Mouse (Mus musculus) CH12.LX (cell line): ENCODE measurements around the gene Exog. TPM values are rescaled to one million over a fixed set of nuclear protein-coding genes. Genes with fewer than 3 reads are reported as not detected.

Source experiments
- DNase-seq: peaks from one replicate; pipeline ENCODE4 v3.0.0-alpha.2; 2013; ENCODE audit errors: extremely low read depth
- H3K27ac ChIP-seq: 2 replicates; pipeline ENCODE4 v1.5.1; 2012; ENCODE audit warnings: low read depth, mild to moderate bottlenecking, control low read depth, moderate library complexity; ENCODE audit not compliant: insufficient read depth
- H3K27me3 ChIP-seq: replicated peaks from 2 replicates; pipeline ENCODE3; 2012; ENCODE audit warnings: inconsistent platforms
- H3K36me3 ChIP-seq, 2 experiments: replicated peaks in 1 of 2; 2 replicates each; pipeline versions ENCODE3 to v1.6.1; 2012; ENCODE audit warnings: inconsistent platforms in 1 of 2, low read length in 1 of 2, mild to moderate bottlenecking in 1 of 2, mixed read lengths in 1 of 2, moderate library complexity in 1 of 2; ENCODE audit not compliant: control insufficient read depth in 1 of 2, insufficient read depth in 1 of 2
- H3K4me1 ChIP-seq, 2 experiments: 2 replicates each; pipeline ENCODE4 v1.6.1; 2012; ENCODE audit warnings: inconsistent platforms in 1 of 2, moderate library complexity in 1 of 2; ENCODE audit not compliant: insufficient read depth in 2 of 2, control insufficient read depth in 1 of 2
- H3K4me2 ChIP-seq: 2 replicates; pipeline ENCODE4 v1.6.1; 2012; ENCODE audit warnings: low read depth, mild to moderate bottlenecking, control low read depth; ENCODE audit not compliant: poor library complexity, insufficient read depth, severe bottlenecking
- H3K4me3 ChIP-seq, 3 experiments: fragments of 150-350 bp in 1 of 3; sonication (generic) in 1 of 3; replicated peaks in 1 of 3; 2 replicates each; pipeline versions ENCODE3 to v1.5.1; 2011 to 2012; ENCODE audit warnings: low read depth in 2 of 3, low read length in 2 of 3, mild to moderate bottlenecking in 2 of 3, moderate library complexity in 2 of 3, control low read depth in 1 of 3, improper control_type of control experiment in 1 of 3, inconsistent platforms in 1 of 3, mixed read lengths in 1 of 3; ENCODE audit not compliant: poor library complexity in 1 of 3
- H3K79me2 ChIP-seq: replicated peaks from 2 replicates; pipeline ENCODE4 v1.6.1; 2012; ENCODE audit warnings: mild to moderate bottlenecking, moderate library complexity; ENCODE audit not compliant: control insufficient read depth, poor library complexity, insufficient read depth, severe bottlenecking; ENCODE audit errors: extremely low read depth
- H3K9ac ChIP-seq: 2 replicates; pipeline ENCODE4 v1.6.1; 2012; ENCODE audit warnings: low read depth, mild to moderate bottlenecking, control low read depth, moderate library complexity; ENCODE audit not compliant: insufficient read depth
- H3K9me3 ChIP-seq: replicated peaks from 2 replicates; pipeline ENCODE3; 2012; ENCODE audit warnings: low read length, inconsistent platforms, mixed read lengths
- BHLHE40 ChIP-seq: IDR thresholded peaks from 2 replicates; pipeline ENCODE4 v1.6.1; 2011; ENCODE audit warnings: mild to moderate bottlenecking, low read depth, low read length, improper control_type of control experiment
- E2F4 ChIP-seq: IDR thresholded peaks from 2 replicates; pipeline ENCODE4 v1.6.1; 2011; ENCODE audit warnings: low read depth, low read length, improper control_type of control experiment; ENCODE audit not compliant: insufficient replicate concordance
- EP300 ChIP-seq: IDR thresholded peaks from 2 replicates; pipeline ENCODE4 v1.6.1; 2011; ENCODE audit warnings: low read length, improper control_type of control experiment
- JUN ChIP-seq: IDR thresholded peaks from 2 replicates; pipeline ENCODE4 v1.6.1; 2011; ENCODE audit warnings: low read depth, mild to moderate bottlenecking, low read length, improper control_type of control experiment, moderate library complexity; ENCODE audit not compliant: insufficient read depth
- KAT2A ChIP-seq: IDR thresholded peaks from 2 replicates; pipeline ENCODE4 v1.6.1; 2012; ENCODE audit warnings: low read length, improper control_type of control experiment, inconsistent platforms; ENCODE audit not compliant: insufficient replicate concordance
- MAFK ChIP-seq: IDR thresholded peaks from 2 replicates; pipeline ENCODE4 v1.6.1; 2011; ENCODE audit warnings: low read length, improper control_type of control experiment; ENCODE audit not compliant: insufficient replicate concordance
- MAZ ChIP-seq: IDR thresholded peaks from 2 replicates; pipeline ENCODE4 v1.6.1; 2012; ENCODE audit warnings: low read depth, mild to moderate bottlenecking, inconsistent platforms, low read length, improper control_type of control experiment, moderate library complexity
- MXI1 ChIP-seq: IDR thresholded peaks from 2 replicates; pipeline ENCODE4 v1.6.1; 2011; ENCODE audit warnings: mild to moderate bottlenecking, low read depth, low read length, improper control_type of control experiment
- NELFE ChIP-seq: IDR thresholded peaks from 2 replicates; pipeline ENCODE4 v1.6.1; 2011; ENCODE audit warnings: low read depth, low read length, improper control_type of control experiment
- NRF1 ChIP-seq: IDR thresholded peaks from 2 replicates; pipeline ENCODE4 v1.6.1; 2014; ENCODE audit warnings: low read depth, mild to moderate bottlenecking, inconsistent platforms, low read length, improper control_type of control experiment, moderate library complexity
- POLR2AphosphoS2 ChIP-seq: IDR thresholded peaks from 2 replicates; pipeline ENCODE4 v1.6.1; 2011; ENCODE audit warnings: low read depth, low read length, improper control_type of control experiment
- SMC3 ChIP-seq: IDR thresholded peaks from 2 replicates; pipeline ENCODE4 v1.6.1; 2011; ENCODE audit warnings: low read depth, low read length, improper control_type of control experiment
- TBP ChIP-seq: conservative IDR thresholded peaks from 2 replicates; pipeline ENCODE4 v1.6.1; 2011; ENCODE audit warnings: low read depth, low read length, improper control_type of control experiment
- USF1 ChIP-seq: IDR thresholded peaks from 2 replicates; pipeline ENCODE4 v1.6.1; 2014; ENCODE audit warnings: low read depth, mild to moderate bottlenecking, inconsistent platforms, low read length, improper control_type of control experiment
- ZC3H11A ChIP-seq: IDR thresholded peaks from 2 replicates; pipeline ENCODE4 v1.6.1; 2012; ENCODE audit warnings: low read depth, mild to moderate bottlenecking, inconsistent platforms, low read length, improper control_type of control experiment
- ZNF384 ChIP-seq: IDR thresholded peaks from 2 replicates; pipeline ENCODE4 v1.6.1; 2012; ENCODE audit warnings: low read depth, low read length, improper control_type of control experiment, inconsistent platforms
- dilution Hi-C: fragments of 300-500 bp; cut with MboI; formaldehyde crosslinking; loops from 2 replicates; pipeline ENCODE4 v1.14.3; 2020; ENCODE audit warnings: low sequenced_read_pairs; ENCODE audit not compliant: extremely low pct_unique_long_range_greater_than_20kb, extremely low pct_ligation_motif_present
- in situ Hi-C: fragments of 300-500 bp; cut with MboI; formaldehyde crosslinking; loops from 3 replicates; pipeline ENCODE4 v1.14.3; 2019; ENCODE audit warnings: low sequenced_read_pairs, low pct_ligation_motif_present, low pct_unique_long_range_greater_than_20kb, mixed read lengths
- polyA plus RNA-seq: library from polyadenylated mRNA; unstranded; fragments of >175 nt; gene quantifications from 2 replicates; pipeline ENCODE4 v1.2.1, GENCODE M21; 2012; ENCODE audit warnings: low read depth; ENCODE audit not compliant: insufficient read length
- total RNA-seq, 2 experiments: library from RNA; depleted of rRNA; stranded (reverse); fragments of 300-350 nt in 1 of 2; fragments of >200 nt in 1 of 2; gene quantifications; 2 replicates each; pipeline ENCODE4 v1.2.3; 2012 to 2014

The Exog gene
- total and polyA plus RNA-seq, 3 experiments, result 6.6 to 8.8 (median 7.1) TPM

DNA sequence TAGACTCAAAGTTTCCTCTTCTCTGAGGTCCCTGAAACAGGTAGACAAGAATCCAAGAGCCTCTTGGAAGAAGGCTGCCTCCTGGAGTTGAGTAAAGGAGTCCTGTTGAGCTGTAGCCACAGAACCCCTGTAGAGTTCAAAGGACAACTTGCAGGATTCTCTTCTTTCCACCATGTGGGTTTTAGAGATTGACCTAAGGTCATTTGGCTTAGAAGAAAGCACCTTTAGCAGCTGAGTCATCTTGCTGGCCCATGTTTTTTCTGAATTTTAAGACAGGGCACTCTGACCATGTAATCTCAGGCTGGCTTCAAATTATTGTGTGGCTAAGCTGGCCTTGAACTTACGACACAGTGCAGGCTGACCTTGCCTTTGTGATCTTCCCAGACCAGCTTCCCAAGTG lies 28.3 kb downstream of the Exog start:
- Histone ChIP-seq H3K9me3 (no peaks in the 10 kb centered on the region), H3K9ac (no peak overlapping the region), H3K79me2 (no peaks in the 10 kb centered on the region), H3K27ac (no peak overlapping the region), H3K27me3 (no peaks in the 10 kb centered on the region), H3K4me3 (no peak overlapping the region), H3K4me2 (no peak overlapping the region), H3K36me3 (peaks cover 0 to 22% of the 10 kb centered on the region in 2 experiments), H3K4me1 (peaks cover 2 to 13% of the 10 kb centered on the region in 2 experiments)
- in situ Hi-C loops, result loop anchor here (25.0 kb wide), 1 partner anchor 414 kb away; the partner anchor contains the start of gene Wdr48
- DNase-seq, result no peak
- dilution Hi-C loops, result no loop called here
- TF ChIP-seq BHLHE40 (no peak), KAT2A (no peak), POLR2AphosphoS2 (no peak), NRF1 (no peak), EP300 (no peak), MXI1 (no peak)

GRCm38 (mm10) chr9:119473608-119474164 lies 28.9 kb downstream of the Exog start:
- Histone ChIP-seq H3K27ac (no peak overlapping the region), H3K27me3 (no peaks in the 10 kb centered on the region), H3K4me1 (peaks cover 2 to 13% of the 10 kb centered on the region in 2 experiments), H3K9me3 (no peaks in the 10 kb centered on the region), H3K36me3 (peaks cover 0 to 16% of the 10 kb centered on the region in 2 experiments), H3K79me2 (no peaks in the 10 kb centered on the region), H3K9ac (no peak overlapping the region), H3K4me2 (no peak overlapping the region), H3K4me3 (no peak overlapping the region)
- no peak for DNase-seq
- dilution Hi-C loops (no loop called here), in situ Hi-C loops (loop anchor here (25.0 kb wide), 1 partner anchor 414 kb away; the partner anchor contains the start of gene Wdr48)
- TF ChIP-seq USF1 (no peak), NELFE (no peak), ZNF384 (no peak), TBP (no peak), E2F4 (no peak), MAFK (no peak), MXI1 (no peak), MAZ (no peak), JUN (no peak), ZC3H11A (no peak), POLR2AphosphoS2 (no peak), SMC3 (no peak)
